ENCODE assay signal across 16 mouse cellular contexts in genomic region chr2:63669700-63670099, GRCm38 (mm10).
DNase-seq lines count a peak whose midpoint lies in the region; ATAC-seq lines count a peak whose summit lies in the region.
"Had no signal": no experiment of that assay in that cellular context is flagged by ENCODE, and none has a peak within 500 bp of the region (broad histone marks: within the 10 kb centered on the region; RNA-seq: fewer than 3 reads in every experiment).

No protein-coding gene starts in this region.

- no peak overlapping the region for H3K9ac ChIP-seq in embryonic facial prominence, embryonic 14.5 days (ENCODE audit: low read depth, low read length)
- no peak overlapping the region for H3K9ac ChIP-seq in hindbrain, embryonic 16.5 days (ENCODE audit: low read depth, low read length)
- H3K9ac ChIP-seq in neural tube, embryonic 13.5 days: no peak overlapping the region
- H3K9ac ChIP-seq: heart, embryonic 15.5 days; kidney, embryonic 15.5 days had no signal

- no peaks in the 10 kb centered on the region for H3K27me3 ChIP-seq in embryonic facial prominence, embryonic 14.5 days (replicated peaks; ENCODE audit: control insufficient read depth, insufficient read depth, low read length)
- H3K27me3 ChIP-seq in hindbrain, embryonic 16.5 days (replicated peaks; ENCODE audit: control insufficient read depth, insufficient read depth, low read length): no peaks in the 10 kb centered on the region
- H3K27me3 ChIP-seq in neural tube, embryonic 13.5 days: no peaks in the 10 kb centered on the region
- H3K27me3 ChIP-seq: heart, embryonic 15.5 days; kidney, embryonic 15.5 days; Patski had no signal

- 54% methylated on average over 3 of the region's 3 CpGs for WGBS in embryonic facial prominence, embryonic 14.5 days
- WGBS in hindbrain, embryonic 16.5 days: 14% methylated on average over 3 of the region's 3 CpGs
- 28% methylated on average over 3 of the region's 3 CpGs for WGBS in neural tube, embryonic 13.5 days

- H3K9me3 ChIP-seq in embryonic facial prominence, embryonic 14.5 days (ENCODE audit: control insufficient read depth, low read length): no peaks in the 10 kb centered on the region
- no peaks in the 10 kb centered on the region for H3K9me3 ChIP-seq in hindbrain, embryonic 16.5 days (ENCODE audit: control insufficient read depth, low read length)
- H3K9me3 ChIP-seq in neural tube, embryonic 13.5 days: no peaks in the 10 kb centered on the region
- H3K9me3 ChIP-seq: heart, embryonic 15.5 days; kidney, embryonic 15.5 days had no signal

- peak; percentile 92; the same call in 1 of the 2 replicates for ATAC-seq in embryonic facial prominence, embryonic 14.5 days (ENCODE audit: low read depth)
- ATAC-seq in hindbrain, embryonic 16.5 days: peak; percentile 71
- ATAC-seq in neural tube, embryonic 13.5 days (ENCODE audit: low read depth): peak; percentile 91
- ATAC-seq: inflammation-experienced regulatory T-cells, adult 6 months; Patski had no signal

- intact Hi-C loops in heart, postnatal 14 days (cut with DNase I): no loop called here

- peak; percentile 14 for DNase-seq in embryo, embryonic 10.5 days (ENCODE audit: low spot score)
- no peak for DNase-seq in embryo, embryonic 9.5 days (ENCODE audit: extremely low spot score)
- peak; percentile 15 for DNase-seq in embryonic facial prominence, embryonic 14.5 days (ENCODE audit: low spot score)
- no peak for DNase-seq in spleen, postnatal 14 days (ENCODE audit: low spot score in 2 of 2)
- no peak for DNase-seq in heart, postnatal 14 days
- no peak for DNase-seq in heart, adult 8-10 months (ENCODE audit: low spot score)
- DNase-seq: cerebellum, adult 18-20 months; liver; lung, adult 2 months; right cerebral cortex, adult 18-20 months had no signal

- H3K27ac ChIP-seq in embryonic facial prominence, embryonic 14.5 days (replicated peaks; ENCODE audit: low read depth, low read length): no peak overlapping the region
- no peak overlapping the region for H3K27ac ChIP-seq in hindbrain, embryonic 16.5 days (ENCODE audit: low read depth, low read length)
- 0 out of 2 replicates have a peak overlapping the region, but pooled peaks have one; percentile 35 for H3K27ac ChIP-seq in neural tube, embryonic 13.5 days (replicated peaks)
- H3K27ac ChIP-seq: heart, embryonic 15.5 days; kidney, embryonic 15.5 days had no signal

- no peaks in the 10 kb centered on the region for H3K4me1 ChIP-seq in embryonic facial prominence, embryonic 14.5 days (ENCODE audit: control insufficient read depth, insufficient read depth, low read length)
- 0 out of 2 replicates have a peak, but pooled peaks cover 3% of the 10 kb centered on the region for H3K4me1 ChIP-seq in hindbrain, embryonic 16.5 days (ENCODE audit: control insufficient read depth, insufficient read depth, low read depth, low read length)
- H3K4me1 ChIP-seq in neural tube, embryonic 13.5 days (replicated peaks): 0 out of 2 replicates have a peak, but pooled peaks cover 3% of the 10 kb centered on the region
- H3K4me1 ChIP-seq: heart, embryonic 15.5 days; kidney, embryonic 15.5 days had no signal

- H3K4me2 ChIP-seq in embryonic facial prominence, embryonic 14.5 days (ENCODE audit: low read depth, low read length): no peak overlapping the region
- H3K4me2 ChIP-seq in hindbrain, embryonic 16.5 days (ENCODE audit: low read length): no peak overlapping the region
- no peak overlapping the region for H3K4me2 ChIP-seq in neural tube, embryonic 13.5 days
- H3K4me2 ChIP-seq: heart, embryonic 15.5 days; kidney, embryonic 15.5 days had no signal

- H3K4me3 ChIP-seq in embryonic facial prominence, embryonic 14.5 days (ENCODE audit: low read depth, low read length): no peak overlapping the region
- no peak overlapping the region for H3K4me3 ChIP-seq in hindbrain, embryonic 16.5 days (ENCODE audit: low read length)
- no peak overlapping the region for H3K4me3 ChIP-seq in neural tube, embryonic 13.5 days
- H3K4me3 ChIP-seq: heart, embryonic 15.5 days; kidney, embryonic 15.5 days had no signal

- no peaks in the 10 kb centered on the region for H3K36me3 ChIP-seq in embryonic facial prominence, embryonic 14.5 days (ENCODE audit: control insufficient read depth, insufficient read depth, low read length)
- no peaks in the 10 kb centered on the region for H3K36me3 ChIP-seq in hindbrain, embryonic 16.5 days (ENCODE audit: control insufficient read depth, insufficient read depth, low read length)
- no peaks in the 10 kb centered on the region for H3K36me3 ChIP-seq in neural tube, embryonic 13.5 days
- H3K36me3 ChIP-seq: heart, embryonic 15.5 days; kidney, embryonic 15.5 days had no signal

Comparison
In these comparisons a context has a peak if more than half of its experiments do, and no peak if none do; other contexts are left out.
1. DNase-seq: peak in embryo, embryonic 10.5 days (single experiment) and embryonic facial prominence, embryonic 14.5 days (single experiment); none in embryo, embryonic 9.5 days (single experiment), spleen, postnatal 14 days (0 of 2), heart, postnatal 14 days (0 of 2) and heart, adult 8-10 months (single experiment).
2. Peak in every context shown above with its lines, with median percentiles within 50 percentile points of each other: ATAC-seq.